8 mouse cellular contexts compared by ENCODE assay signal in the genomic region with DNA sequence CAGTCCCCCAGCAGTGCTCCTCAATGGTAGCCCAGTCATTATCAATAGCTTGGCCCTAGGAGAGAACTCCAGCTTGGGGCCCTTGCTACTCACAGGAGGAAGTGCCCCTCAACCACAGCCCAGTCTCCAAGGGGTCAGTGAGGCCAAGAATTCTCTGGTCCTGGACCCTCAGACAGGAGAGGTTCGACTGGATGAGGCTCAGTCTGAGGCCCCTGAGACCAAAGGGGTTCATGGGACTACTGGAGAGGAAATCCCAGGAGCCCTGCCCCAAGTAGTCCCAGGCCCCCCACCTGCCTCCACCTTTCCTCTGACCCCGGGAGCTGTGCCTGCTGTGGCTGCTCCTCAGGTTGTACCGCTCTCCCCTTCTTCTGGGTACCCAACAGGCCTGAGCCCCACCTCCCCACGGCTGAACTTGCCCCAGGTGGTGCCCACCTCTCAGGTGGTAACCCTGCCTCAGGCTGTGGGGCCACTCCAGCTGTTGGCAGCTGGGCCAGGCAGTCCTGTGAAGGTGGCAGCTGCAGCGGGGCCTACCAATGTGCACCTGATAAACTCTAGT. TPM values are rescaled to one million over a fixed set of nuclear protein-coding genes. Genes with fewer than 3 reads are reported as not detected.
DNase-seq lines count a peak whose midpoint lies in the region; ATAC-seq lines count a peak whose summit lies in the region.

No protein-coding gene starts in this region.

- peak overlapping the region; percentile 92 to 100 for H3K27ac ChIP-seq in heart, embryonic 14.5 days (replicated peaks in 1 of 2; ENCODE audit: control insufficient read depth in 1 of 2, insufficient read depth in 1 of 2, low read depth in 2 of 2, low read length in 2 of 2)
- peak overlapping the region; percentile 99 for H3K27ac ChIP-seq in embryonic facial prominence, embryonic 12.5 days
- no peak overlapping the region for H3K27ac ChIP-seq in hindbrain, embryonic 16.5 days (ENCODE audit: low read depth, low read length)
- H3K27ac ChIP-seq in midbrain, embryonic 14.5 days (replicated peaks; ENCODE audit: low read depth, low read length): no peak overlapping the region

- no peak for ATAC-seq in heart, embryonic 14.5 days (ENCODE audit: insufficient number of reproducible peaks, insufficient read depth, low FRiP score, low read depth)
- ATAC-seq in embryonic facial prominence, embryonic 12.5 days (ENCODE audit: insufficient number of reproducible peaks, insufficient read depth, low FRiP score, low TSS enrichment): no peak
- no peak for ATAC-seq in hindbrain, embryonic 16.5 days
- ATAC-seq in midbrain, embryonic 14.5 days (ENCODE audit: low FRiP score, low TSS enrichment): no peak

- peak overlapping the region; percentile 79 to 89 for H3K4me3 ChIP-seq in heart, embryonic 14.5 days (ENCODE audit: control insufficient read depth in 1 of 2, insufficient read depth in 1 of 2, low read depth in 1 of 2, low read length in 2 of 2)
- peak overlapping the region; percentile 77 for H3K4me3 ChIP-seq in embryonic facial prominence, embryonic 12.5 days
- H3K4me3 ChIP-seq in hindbrain, embryonic 16.5 days (ENCODE audit: low read length): peak overlapping the region; percentile 58
- H3K4me3 ChIP-seq in midbrain, embryonic 14.5 days (replicated peaks; ENCODE audit: low read depth, low read length): peak overlapping the region; percentile 50; the same call in 1 of the 2 replicates

- no peak for DNase-seq in heart, postnatal 25 days (ENCODE audit: low spot score)
- no peak for DNase-seq in midbrain, embryonic 14.5 days
- DNase-seq in natural killer cell, adult 2 months (ENCODE audit: low spot score in 2 of 2): no peak
- DNase-seq in layer of hippocampus, postnatal 10 days (ENCODE audit: low spot score in 2 of 2): no peak
- DNase-seq in kidney, adult 18-20 months: no peak

- H3K9ac ChIP-seq in heart, embryonic 14.5 days (ENCODE audit: low read length): peak overlapping the region; percentile 96
- peak overlapping the region; percentile 91 for H3K9ac ChIP-seq in embryonic facial prominence, embryonic 12.5 days
- peak overlapping the region; percentile 76 for H3K9ac ChIP-seq in hindbrain, embryonic 16.5 days (ENCODE audit: low read depth, low read length)
- no peak overlapping the region for H3K9ac ChIP-seq in midbrain, embryonic 14.5 days (replicated peaks; ENCODE audit: low read length)

- no peaks in the 10 kb centered on the region for H3K27me3 ChIP-seq in heart, embryonic 14.5 days (ENCODE audit: control insufficient read depth, insufficient read depth, low read length)
- no peaks in the 10 kb centered on the region for H3K27me3 ChIP-seq in embryonic facial prominence, embryonic 12.5 days
- peaks cover 13% of the 10 kb centered on the region for H3K27me3 ChIP-seq in hindbrain, embryonic 16.5 days (replicated peaks; ENCODE audit: control insufficient read depth, insufficient read depth, low read length)
- peaks cover 19% of the 10 kb centered on the region for H3K27me3 ChIP-seq in midbrain, embryonic 14.5 days (ENCODE audit: control insufficient read depth, insufficient read depth, low read length)

- H3K4me2 ChIP-seq in heart, embryonic 14.5 days (ENCODE audit: low read length): peak overlapping the region; percentile 87
- peak overlapping the region; percentile 85 for H3K4me2 ChIP-seq in embryonic facial prominence, embryonic 12.5 days (replicated peaks)
- peak overlapping the region; percentile 99 for H3K4me2 ChIP-seq in hindbrain, embryonic 16.5 days (ENCODE audit: low read length)
- peak overlapping the region; percentile 97 for H3K4me2 ChIP-seq in midbrain, embryonic 14.5 days (ENCODE audit: low read length)

- H3K4me1 ChIP-seq in heart, embryonic 14.5 days (ENCODE audit: control insufficient read depth in 2 of 2, insufficient read depth in 2 of 2, low read length in 2 of 2): peaks cover 30 to 45% of the 10 kb centered on the region in 2 experiments
- H3K4me1 ChIP-seq in embryonic facial prominence, embryonic 12.5 days: peaks cover 41% of the 10 kb centered on the region
- H3K4me1 ChIP-seq in hindbrain, embryonic 16.5 days (ENCODE audit: control insufficient read depth, insufficient read depth, low read depth, low read length): peaks cover 34% of the 10 kb centered on the region
- H3K4me1 ChIP-seq in midbrain, embryonic 14.5 days (ENCODE audit: control insufficient read depth, insufficient read depth, low read length): peaks cover 24% of the 10 kb centered on the region

- 41% methylated on average over 5 of the region's 5 CpGs for WGBS in heart, embryonic 14.5 days
- WGBS in embryonic facial prominence, embryonic 12.5 days: 48% methylated on average over 5 of the region's 5 CpGs
- WGBS in hindbrain, embryonic 16.5 days: 60% methylated on average over 5 of the region's 5 CpGs
- 58% methylated on average over 5 of the region's 5 CpGs for WGBS in midbrain, embryonic 14.5 days

- intact Hi-C loops in heart, postnatal 25 days (cut with DNase I): no loop called here

- peaks cover 28% of the 10 kb centered on the region for H3K36me3 ChIP-seq in heart, embryonic 14.5 days (ENCODE audit: control insufficient read depth, insufficient read depth, low read length)
- H3K36me3 ChIP-seq in embryonic facial prominence, embryonic 12.5 days: peaks cover 15% of the 10 kb centered on the region
- 0 out of 2 replicates have a peak, but pooled peaks cover 5% of the 10 kb centered on the region for H3K36me3 ChIP-seq in hindbrain, embryonic 16.5 days (ENCODE audit: control insufficient read depth, insufficient read depth, low read length)
- H3K36me3 ChIP-seq in midbrain, embryonic 14.5 days (ENCODE audit: control insufficient read depth, insufficient read depth, low read length): 0 out of 2 replicates have a peak, but pooled peaks cover 5% of the 10 kb centered on the region

- no peaks in the 10 kb centered on the region for H3K9me3 ChIP-seq in heart, embryonic 14.5 days (ENCODE audit: control insufficient read depth, low read length)
- H3K9me3 ChIP-seq in embryonic facial prominence, embryonic 12.5 days: no peaks in the 10 kb centered on the region
- no peaks in the 10 kb centered on the region for H3K9me3 ChIP-seq in hindbrain, embryonic 16.5 days (ENCODE audit: control insufficient read depth, low read length)
- H3K9me3 ChIP-seq in midbrain, embryonic 14.5 days (ENCODE audit: control insufficient read depth, low read length): no peaks in the 10 kb centered on the region

RNA-seq across cellular contexts. Expression of gene Six5, which starts 2.1 kb away (rescaled TPM):
- 7.3 and 8.3 TPM in 2 replicates for polyA plus RNA-seq in heart, embryonic 14.5 days (2014; fragmentation: Nextera tagmentation; extraction: Ambion mirVana)
- total RNA-seq in heart, postnatal 25 days (2021): 1 to 10 TPM; 8.6 to 9.8 TPM
- polyA plus RNA-seq in embryonic facial prominence, embryonic 12.5 days (2016; fragmentation: Nextera tagmentation; extraction: Ambion mirVana): 16.6 and 16.9 TPM in 2 replicates
- polyA plus RNA-seq in hindbrain, embryonic 16.5 days (2015; fragmentation: Nextera tagmentation; extraction: Ambion mirVana): 1.9 and 2.9 TPM in 2 replicates
- polyA plus RNA-seq in midbrain, embryonic 14.5 days (2014; fragmentation: Nextera tagmentation; extraction: Ambion mirVana): 1.5 and 2.5 TPM in 2 replicates
- total RNA-seq in layer of hippocampus, postnatal 10 days (2021): 1 to 10 TPM; 2.0 to 2.2 TPM

RNA-seq across cellular contexts. Expression of gene Dmpk, which starts 12.8 kb away (rescaled TPM):
- polyA plus RNA-seq in heart, embryonic 14.5 days (2014; fragmentation: Nextera tagmentation; extraction: Ambion mirVana): 31.1 and 36.0 TPM in 2 replicates
- total RNA-seq in heart, postnatal 25 days (2021): 100 to 1,000 TPM; 555 to 584 TPM
- 17.5 and 19.1 TPM in 2 replicates for polyA plus RNA-seq in embryonic facial prominence, embryonic 12.5 days (2016; fragmentation: Nextera tagmentation; extraction: Ambion mirVana)
- 8.0 and 12.3 TPM in 2 replicates for polyA plus RNA-seq in hindbrain, embryonic 16.5 days (2015; fragmentation: Nextera tagmentation; extraction: Ambion mirVana)
- polyA plus RNA-seq in midbrain, embryonic 14.5 days (2014; fragmentation: Nextera tagmentation; extraction: Ambion mirVana): 9.8 and 13.2 TPM in 2 replicates
- 10 to 100 TPM; 33.3 to 37.2 TPM for total RNA-seq in layer of hippocampus, postnatal 10 days (2021)

RNA-seq across cellular contexts. Expression of gene Dmwd, which starts 20.5 kb away (rescaled TPM):
- 19.6 and 20.4 TPM in 2 replicates for polyA plus RNA-seq in heart, embryonic 14.5 days (2014; fragmentation: Nextera tagmentation; extraction: Ambion mirVana)
- 10 to 100 TPM; 43.9 to 45.4 TPM for total RNA-seq in heart, postnatal 25 days (2021)
- 18.8 and 23.1 TPM in 2 replicates for polyA plus RNA-seq in embryonic facial prominence, embryonic 12.5 days (2016; fragmentation: Nextera tagmentation; extraction: Ambion mirVana)
- polyA plus RNA-seq in hindbrain, embryonic 16.5 days (2015; fragmentation: Nextera tagmentation; extraction: Ambion mirVana): 29.1 and 30.0 TPM in 2 replicates
- 33.2 and 39.2 TPM in 2 replicates for polyA plus RNA-seq in midbrain, embryonic 14.5 days (2014; fragmentation: Nextera tagmentation; extraction: Ambion mirVana)
- 100 to 1,000 TPM; 141 to 148 TPM for total RNA-seq in layer of hippocampus, postnatal 10 days (2021)

RNA-seq across cellular contexts. Expression of gene Gm4969, which starts 21.7 kb away (rescaled TPM):
- 1.2 TPM in 2 replicates for polyA plus RNA-seq in heart, embryonic 14.5 days (2014; fragmentation: Nextera tagmentation; extraction: Ambion mirVana)
- not detected for total RNA-seq in heart, postnatal 25 days (2021)
- 3.6 and 3.8 TPM in 2 replicates for polyA plus RNA-seq in embryonic facial prominence, embryonic 12.5 days (2016; fragmentation: Nextera tagmentation; extraction: Ambion mirVana)
- polyA plus RNA-seq in hindbrain, embryonic 16.5 days (2015; fragmentation: Nextera tagmentation; extraction: Ambion mirVana): 7.0 and 8.8 TPM in 2 replicates
- 5.2 and 5.8 TPM in 2 replicates for polyA plus RNA-seq in midbrain, embryonic 14.5 days (2014; fragmentation: Nextera tagmentation; extraction: Ambion mirVana)
- 1 to 10 TPM; 1.1 to 1.7 TPM for total RNA-seq in layer of hippocampus, postnatal 10 days (2021)

RNA-seq across cellular contexts. Expression of gene Fbxo46, which starts 23.2 kb away (rescaled TPM):
- 5.5 and 5.6 TPM in 2 replicates for polyA plus RNA-seq in heart, embryonic 14.5 days (2014; fragmentation: Nextera tagmentation; extraction: Ambion mirVana)
- 1 to 10 TPM; 5.4 to 5.5 TPM for total RNA-seq in heart, postnatal 25 days (2021)
- polyA plus RNA-seq in embryonic facial prominence, embryonic 12.5 days (2016; fragmentation: Nextera tagmentation; extraction: Ambion mirVana): 19.8 and 21.6 TPM in 2 replicates
- 16.4 and 17.7 TPM in 2 replicates for polyA plus RNA-seq in hindbrain, embryonic 16.5 days (2015; fragmentation: Nextera tagmentation; extraction: Ambion mirVana)
- 11.3 and 13.8 TPM in 2 replicates for polyA plus RNA-seq in midbrain, embryonic 14.5 days (2014; fragmentation: Nextera tagmentation; extraction: Ambion mirVana)
- 10 to 100 TPM; 11.5 to 13.9 TPM for total RNA-seq in layer of hippocampus, postnatal 10 days (2021)

Comparison
In these comparisons a context has a peak if more than half of its experiments do, and no peak if none do; other contexts are left out.
1. H3K27ac ChIP-seq: peak in heart, embryonic 14.5 days (2 of 2) and embryonic facial prominence, embryonic 12.5 days (single experiment); none in hindbrain, embryonic 16.5 days (single experiment) and midbrain, embryonic 14.5 days (single experiment).
2. Peak in every context shown above with its lines, with median percentiles within 50 percentile points of each other: H3K4me2 ChIP-seq and H3K4me3 ChIP-seq.